Mouse (Mus musculus) kidney, embryonic 16.5 days (tissue): ENCODE data around the gene Cideb. TPM values are rescaled to one million over a fixed set of nuclear protein-coding genes. Genes with fewer than 3 reads are reported as not detected.

Source experiments
- ATAC-seq: fragments of 200-750 bp; cut with Nextera tagmentation; 2 replicates; pipeline ENCODE4 v1.8.0; 2017; ENCODE audit warnings: moderate TSS enrichment; ENCODE audit not compliant: low FRiP score, low TSS enrichment
- H3K27ac ChIP-seq: fragments of 300-500 bp; sonication (generic); 2 replicates; pipeline ENCODE4 v1.5.1; 2014; ENCODE audit warnings: low read length
- H3K27me3 ChIP-seq: fragments of 300-500 bp; sonication (generic); 2 replicates; pipeline ENCODE4 v1.6.1; 2014; ENCODE audit warnings: low read length, control low read depth, mixed read lengths; ENCODE audit not compliant: insufficient read depth
- H3K36me3 ChIP-seq: fragments of 300-500 bp; sonication (generic); 2 replicates; pipeline ENCODE4 v1.6.1; 2014; ENCODE audit warnings: low read length, control low read depth, mixed read lengths; ENCODE audit not compliant: insufficient read depth
- H3K4me1 ChIP-seq: fragments of 300-500 bp; sonication (generic); 2 replicates; pipeline ENCODE4 v1.6.1; 2014; ENCODE audit warnings: low read length, control low read depth, mixed read lengths; ENCODE audit not compliant: insufficient read depth
- H3K4me2 ChIP-seq: fragments of 300-500 bp; sonication (generic); replicated peaks from 2 replicates; pipeline ENCODE4 v1.6.1; 2014; ENCODE audit warnings: low read depth, low read length
- H3K4me3 ChIP-seq: fragments of 300-500 bp; sonication (generic); 2 replicates; pipeline ENCODE4 v1.5.1; 2014; ENCODE audit warnings: mild to moderate bottlenecking, low read length
- H3K9ac ChIP-seq: fragments of 300-500 bp; sonication (generic); replicated peaks from 2 replicates; pipeline ENCODE4 v1.6.1; 2014; ENCODE audit warnings: low read length
- H3K9me3 ChIP-seq: fragments of 300-500 bp; sonication (generic); 2 replicates; pipeline ENCODE4 v1.6.1; 2016; ENCODE audit warnings: low read length, control low read depth
- WGBS: fragments of 180-500 bp; shearing (Covaris S2); extraction: QIAGEN DNeasy Blood & Tissue Kit; methylation state at CpG from one replicate; pipeline ENCODE4 v1.1.7; 2014; 5-methylcytosine and 5-hydroxymethylcytosine counted together
- polyA plus RNA-seq: library from polyadenylated mRNA; unstranded; fragments of >200 nt; fragmentation: Nextera tagmentation; extraction: Ambion mirVana; gene quantifications from 2 replicates; pipeline ENCODE4 v1.2.1, GENCODE M21; 2015

Cideb gene
- polyA plus RNA-seq, 1 experiment from 2014 or later = 21.1 TPM

GRCm38 (mm10) chr14:55716884-55717283 is 41.4 kb downstream of the Cideb start:
- 69% methylated on average over 8 of the region's 8 CpGs for WGBS
- Histone ChIP-seq H3K27ac (no peak overlapping the region), H3K4me3 (no peak overlapping the region), H3K9me3 (no peaks in the 10 kb centered on the region), H3K4me1 (peaks cover 13% of the 10 kb centered on the region), H3K36me3 (peaks cover 17% of the 10 kb centered on the region; the same call in 1 of the 2 replicates), H3K9ac (no peak overlapping the region), H3K4me2 (no peak overlapping the region), H3K27me3 (peaks cover 13% of the 10 kb centered on the region)
- ATAC-seq = peak; percentile 24

GRCm38 (mm10) chr14:55716271-55716670 is 42.0 kb downstream of the Cideb start:
- ATAC-seq = no peak

GRCm38 (mm10) chr14:55714893-55715292 is 43.4 kb downstream of the Cideb start:
- Histone ChIP-seq H3K9me3 (no peaks in the 10 kb centered on the region), H3K4me3 (no peak overlapping the region), H3K4me1 (peaks cover 6% of the 10 kb centered on the region; the same call in 1 of the 2 replicates), H3K27ac (no peak overlapping the region), H3K4me2 (no peak overlapping the region), H3K27me3 (peaks cover 15% of the 10 kb centered on the region), H3K36me3 (peaks cover 12% of the 10 kb centered on the region; the same call in 1 of the 2 replicates), H3K9ac (no peak overlapping the region)
- no peak for ATAC-seq
- 40% methylated on average over 6 of the region's 6 CpGs for WGBS

More at GRCm38 (mm10) chr14:55716271-55716670, 42.0 kb downstream of the Cideb start:
- H3K4me3 ChIP-seq = no peak overlapping the region
- H3K9ac ChIP-seq = no peak overlapping the region
- H3K27ac ChIP-seq = 0 out of 2 replicates have a peak overlapping the region, but pooled peaks have one; percentile 35
- peaks cover 15% of the 10 kb centered on the region for H3K27me3 ChIP-seq
- peaks cover 17% of the 10 kb centered on the region; the same call in 1 of the 2 replicates for H3K36me3 ChIP-seq
- no peaks in the 10 kb centered on the region for H3K9me3 ChIP-seq
- peaks cover 11% of the 10 kb centered on the region for H3K4me1 ChIP-seq
- no peak overlapping the region for H3K4me2 ChIP-seq
- 91% methylated on average over 6 of the region's 6 CpGs for WGBS

GRCm38 (mm10) chr14:55713729-55714122 is 44.5 kb downstream of the Cideb start, which contains the start of gene Tgm1:
Tgm1 (minus strand) TSS chr14:55713926.
- 0 out of 2 replicates have a peak within 1 kb of the TSS, but pooled peaks have one; percentile 25 for H3K27ac ChIP-seq
- no peak for ATAC-seq
- WGBS = 25% methylated on average over 4 of the region's 4 CpGs
- H3K4me1 ChIP-seq = peaks cover 6% of the 10 kb centered on the region; the same call in 1 of the 2 replicates
- H3K4me2 ChIP-seq = peak within 1 kb of the TSS; percentile 53
- peaks cover 15% of the 10 kb centered on the region for H3K27me3 ChIP-seq
- peak within 1 kb of the TSS; percentile 58; the same call in 1 of the 2 replicates for H3K9ac ChIP-seq
- no peaks in the 10 kb centered on the region for H3K9me3 ChIP-seq
- H3K36me3 ChIP-seq = peaks cover 8% of the 10 kb centered on the region; the same call in 1 of the 2 replicates
- peak within 1 kb of the TSS; percentile 31 for H3K4me3 ChIP-seq

- Histone ChIP-seq H3K4me3 (peak overlapping the region; percentile 31), H3K27ac (0 out of 2 replicates have a peak overlapping the region, but pooled peaks have one; percentile 25), H3K36me3 (peaks cover 2% of the 10 kb centered on the region; the same call in 1 of the 2 replicates), H3K27me3 (peaks cover 15% of the 10 kb centered on the region), H3K4me2 (peak overlapping the region; percentile 53), H3K4me1 (peaks cover 6% of the 10 kb centered on the region; the same call in 1 of the 2 replicates), H3K9me3 (no peaks in the 10 kb centered on the region), H3K9ac (peak overlapping the region; percentile 58; the same call in 1 of the 2 replicates)
- WGBS = 12% methylated on average over 24 of the region's 25 CpGs
- ATAC-seq = peak; percentile 47
Observed at GRCm38 (mm10) chr14:55713007-55713728, 45.1 kb downstream of the Cideb start.

GRCm38 (mm10) chr14:55711786-55712185 is 46.5 kb downstream of the Cideb start:
- no peak overlapping the region for H3K9ac ChIP-seq
- WGBS = 80% methylated on average over 7 of the region's 7 CpGs
- ATAC-seq = no peak
- no peak overlapping the region for H3K4me2 ChIP-seq
- H3K9me3 ChIP-seq = no peaks in the 10 kb centered on the region
- peaks cover 6% of the 10 kb centered on the region; the same call in 1 of the 2 replicates for H3K4me1 ChIP-seq
- peaks cover 15% of the 10 kb centered on the region for H3K27me3 ChIP-seq
- no peak overlapping the region for H3K27ac ChIP-seq
- no peaks in the 10 kb centered on the region; the same call in 1 of the 2 replicates for H3K36me3 ChIP-seq
- H3K4me3 ChIP-seq = no peak overlapping the region

- WGBS = 89% methylated on average over 4 of the region's 4 CpGs
- no peak overlapping the region for H3K9ac ChIP-seq
- H3K4me2 ChIP-seq = no peak overlapping the region
- no peak overlapping the region for H3K27ac ChIP-seq
- H3K4me1 ChIP-seq = peaks cover 6% of the 10 kb centered on the region; the same call in 1 of the 2 replicates
- H3K27me3 ChIP-seq = peaks cover 15% of the 10 kb centered on the region
- no peaks in the 10 kb centered on the region for H3K9me3 ChIP-seq
- no peak overlapping the region for H3K4me3 ChIP-seq
- no peaks in the 10 kb centered on the region for H3K36me3 ChIP-seq
- no peak for ATAC-seq
Observed at GRCm38 (mm10) chr14:55709509-55709908, 48.7 kb downstream of the Cideb start.

- Histone ChIP-seq H3K9ac (no peak overlapping the region), H3K4me3 (no peak overlapping the region), H3K36me3 (no peaks in the 10 kb centered on the region), H3K27me3 (peaks cover 4% of the 10 kb centered on the region), H3K4me2 (no peak overlapping the region), H3K27ac (no peak overlapping the region), H3K9me3 (no peaks in the 10 kb centered on the region), H3K4me1 (peaks cover 6% of the 10 kb centered on the region; the same call in 1 of the 2 replicates)
- ATAC-seq = no peak
- 85% methylated on average over 5 of the region's 5 CpGs for WGBS
Observed at GRCm38 (mm10) chr14:55707397-55707796, 50.9 kb downstream of the Cideb start.

GRCm38 (mm10) chr14:55706051-55706600 is 52.1 kb downstream of the Cideb start:
- WGBS = 90% methylated on average over 8 of the region's 8 CpGs

More at GRCm38 (mm10) chr14:55706051-55706600, 52.1 kb downstream of the Cideb start:
- Histone ChIP-seq H3K27ac (no peak overlapping the region), H3K27me3 (no peaks in the 10 kb centered on the region), H3K4me1 (peaks cover 6% of the 10 kb centered on the region; the same call in 1 of the 2 replicates), H3K9me3 (no peaks in the 10 kb centered on the region), H3K4me2 (no peak overlapping the region), H3K9ac (no peak overlapping the region), H3K36me3 (no peaks in the 10 kb centered on the region), H3K4me3 (no peak overlapping the region)
- ATAC-seq = no peak
